Comparison of ENCODE assay signal across 10 mouse cellular contexts in the genomic region with DNA sequence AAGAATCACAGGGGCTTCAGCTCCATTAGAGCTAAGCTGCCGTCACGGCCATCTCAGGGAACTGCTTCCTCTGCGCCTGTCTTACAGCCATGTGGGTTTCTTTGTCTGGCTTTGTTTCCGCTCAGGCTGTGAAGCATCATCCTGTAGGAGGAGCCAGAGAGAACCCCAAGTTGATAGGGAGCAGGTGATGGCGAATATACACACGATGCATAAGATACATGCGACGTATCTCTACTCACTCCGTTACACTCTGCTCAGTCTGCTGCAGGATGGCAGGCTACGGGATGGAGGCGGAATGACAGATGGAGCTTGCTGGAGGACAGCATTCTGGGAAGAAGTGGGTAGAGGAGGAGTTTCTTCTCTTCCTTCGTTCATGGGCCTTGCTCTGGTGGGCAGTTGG. TPM values are rescaled to one million over a fixed set of nuclear protein-coding genes. Genes with fewer than 3 reads are reported as not detected.
A peak's percentile ranks its signal among the peaks of the same experiment; 100 is the strongest.
DNase-seq lines count a peak whose midpoint lies in the region; ATAC-seq and TF ChIP-seq lines count a peak whose summit lies in the region.
"Had no signal": no experiment of that assay in that cellular context is flagged by ENCODE, and none has a peak within 500 bp of the region (broad histone marks: within the 10 kb centered on the region; RNA-seq: fewer than 3 reads in every experiment).

No protein-coding gene starts in this region.

- TF ChIP-seq CTCF in liver, postnatal 0 days (IDR thresholded peaks at IDR 0.05; ENCODE audit: low read depth): peak; percentile 29

- H3K27me3 ChIP-seq in liver, postnatal 0 days (ENCODE audit: insufficient read depth, low read length): no peaks in the 10 kb centered on the region
- H3K27me3 ChIP-seq: heart, embryonic 15.5 days; stomach, embryonic 15.5 days had no signal

- no peaks in the 10 kb centered on the region for H3K4me1 ChIP-seq in liver, postnatal 0 days (ENCODE audit: insufficient read depth)
- H3K4me1 ChIP-seq: stomach, embryonic 15.5 days had no signal

- no peak overlapping the region for H3K4me3 ChIP-seq in liver, postnatal 0 days (ENCODE audit: low read depth, low read length)
- H3K4me3 ChIP-seq: heart, embryonic 15.5 days; stomach, embryonic 15.5 days had no signal

- no peak overlapping the region for H3K9ac ChIP-seq in liver, postnatal 0 days (replicated peaks)
- H3K9ac ChIP-seq: heart, embryonic 15.5 days; stomach, embryonic 15.5 days had no signal

- 74% methylated on average over 12 of the region's 12 CpGs for WGBS in liver, postnatal 0 days (ENCODE audit: insufficient replicate concordance)

- H3K27ac ChIP-seq in liver, postnatal 0 days (ENCODE audit: low read depth): no peak overlapping the region
- H3K27ac ChIP-seq: heart, embryonic 15.5 days; stomach, embryonic 15.5 days had no signal

- ATAC-seq in liver, postnatal 0 days: no peak
- ATAC-seq in common myeloid progenitor, adult 5-6 weeks (replicated peaks; ENCODE audit: low read depth, poor library complexity, severe bottlenecking): 0 out of 2 replicates have a peak, but pooled peaks have one; percentile 39

- no peak for TF ChIP-seq EP300 in liver, postnatal 0 days (IDR thresholded peaks at IDR 0.05; ENCODE audit: low read depth)

- H3K36me3 ChIP-seq in liver, postnatal 0 days (replicated peaks; ENCODE audit: insufficient read depth, low read length): no peaks in the 10 kb centered on the region
- H3K36me3 ChIP-seq: heart, embryonic 15.5 days; stomach, embryonic 15.5 days had no signal

- DNase-seq in liver, postnatal 0 days: no peak
- DNase-seq in liver: no peak
- DNase-seq in left cerebral cortex, adult 18-20 months (ENCODE audit: low spot score in 2 of 2): peak; percentile 62 to 75
- peak; percentile 16 to 43 for DNase-seq in thymus, adult 18-20 months
- DNase-seq in urinary bladder, adult 2 months (ENCODE audit: low spot score): no peak
- DNase-seq in urinary bladder, postnatal 25 days (ENCODE audit: low spot score): no peak
- no peak for DNase-seq in embryo, embryonic 10.5 days (ENCODE audit: low spot score)

- no peaks in the 10 kb centered on the region for H3K9me3 ChIP-seq in liver, postnatal 0 days (ENCODE audit: low read length)
- H3K9me3 ChIP-seq: heart, embryonic 15.5 days; stomach, embryonic 15.5 days had no signal

- no peak overlapping the region for H3K4me2 ChIP-seq in liver, postnatal 0 days (ENCODE audit: low read depth, low read length)
- H3K4me2 ChIP-seq: heart, embryonic 15.5 days; stomach, embryonic 15.5 days had no signal

RNA-seq across cellular contexts. Expression of gene Zfp706, which starts 37.9 kb away (rescaled TPM):
- 234 and 251 TPM in 2 replicates for polyA plus RNA-seq in liver, postnatal 0 days (2015; fragmentation: Nextera tagmentation; extraction: Ambion mirVana)
- 104 and 149 TPM in 2 replicates for total RNA-seq in common myeloid progenitor, adult 5-6 weeks (2017)
- total RNA-seq in left cerebral cortex, adult 18-20 months (2021): 100 to 1,000 TPM; 231 to 242 TPM
- 97.1 and 100 TPM in 2 replicates for polyA plus RNA-seq in urinary bladder, adult 2 months (2012; rRNA removed)

Comparison
In these comparisons a context has a peak if more than half of its experiments do, and no peak if none do; other contexts are left out.
1. DNase-seq: peak in left cerebral cortex, adult 18-20 months (2 of 2) and thymus, adult 18-20 months (2 of 2); none in liver, postnatal 0 days (single experiment), liver (single experiment), urinary bladder, adult 2 months (single experiment), urinary bladder, postnatal 25 days (single experiment) and embryo, embryonic 10.5 days (single experiment).